Mouse (Mus musculus): ENCODE measurements around the gene Kctd2. TPM values are rescaled to one million over a fixed set of nuclear protein-coding genes. Genes with fewer than 3 reads are reported as not detected.

The Kctd2 gene
- polyA plus RNA-seq, 1 experiment = 28.0 TPM

DNA sequence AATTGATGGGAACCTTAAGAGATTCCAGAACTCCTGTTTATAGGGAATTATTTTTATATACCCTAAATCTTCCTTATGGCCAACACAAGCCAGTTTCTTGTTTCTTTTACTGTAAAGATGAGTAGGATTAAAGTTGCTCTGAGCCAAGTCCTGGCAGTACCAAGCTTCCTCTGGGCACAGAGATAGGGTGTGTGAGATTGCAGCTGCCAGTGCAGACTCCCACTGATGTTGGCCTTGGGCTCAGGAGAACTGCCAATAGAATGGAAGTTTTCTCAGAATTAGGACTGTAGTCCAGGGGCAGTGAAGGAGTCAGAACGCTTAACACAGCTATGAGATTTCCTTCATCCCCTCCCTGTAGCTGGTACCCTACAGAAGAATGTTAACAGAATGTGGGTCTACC lies 1.4 kb downstream of the Kctd2 start:
- no peak for TF ChIP-seq POLR2A (IDR thresholded peaks at IDR 0.05; ENCODE audit: borderline replicate concordance, low read depth, low read length)
- no peak for TF ChIP-seq CTCF (IDR thresholded peaks at IDR 0.05; ENCODE audit: low read depth, low read length)
- no peak overlapping the region for H3K27ac ChIP-seq (ENCODE audit: insufficient read depth, low read depth, low read length)
- H3K4me3 ChIP-seq (ENCODE audit: insufficient read depth, low read length) = no peak overlapping the region

GRCm38 (mm10) chr11:115421972-115422371 lies 2.0 kb downstream of the Kctd2 start:
- Histone ChIP-seq H3K4me3 (ENCODE audit: insufficient read depth, low read length) (no peak overlapping the region), H3K27ac (ENCODE audit: insufficient read depth, low read depth, low read length) (no peak overlapping the region)

More for the DNA sequence above, 1.4 kb downstream of the Kctd2 start:
- peaks cover 25% of the 10 kb centered on the region for H3K4me1 ChIP-seq (ENCODE audit: control insufficient read depth, insufficient read depth, low read length)

DNA sequence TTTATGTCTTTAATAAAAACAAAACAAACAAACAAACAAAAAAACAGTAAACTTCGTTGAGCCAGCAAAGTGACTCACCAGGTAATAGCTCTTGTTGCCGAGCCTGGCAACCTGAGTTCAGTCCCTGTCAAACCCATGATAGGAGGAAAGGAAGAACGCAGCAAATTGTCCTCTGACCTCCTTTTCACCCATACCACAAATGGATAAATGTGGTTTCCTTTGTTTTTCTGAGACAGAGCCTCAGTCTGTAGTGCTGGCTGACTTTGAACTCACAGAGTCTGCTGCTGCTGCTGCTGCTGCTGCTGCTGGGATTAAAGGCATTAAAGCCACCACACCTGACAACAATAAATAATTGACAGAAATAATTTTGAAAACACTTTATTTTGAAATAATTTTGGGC lies 3.2 kb downstream of the Kctd2 start:
- Histone ChIP-seq H3K27ac (ENCODE audit: insufficient read depth, low read depth, low read length) (no peak overlapping the region), H3K4me3 (ENCODE audit: insufficient read depth, low read length) (no peak overlapping the region), H3K4me1 (ENCODE audit: control insufficient read depth, insufficient read depth, low read length) (peaks cover 24% of the 10 kb centered on the region)
- no peak for TF ChIP-seq CTCF (IDR thresholded peaks at IDR 0.05; ENCODE audit: low read depth, low read length)
- TF ChIP-seq POLR2A (IDR thresholded peaks at IDR 0.05; ENCODE audit: borderline replicate concordance, low read depth, low read length) = no peak

More at GRCm38 (mm10) chr11:115421972-115422371, 2.0 kb downstream of the Kctd2 start:
- H3K4me1 ChIP-seq (ENCODE audit: control insufficient read depth, insufficient read depth, low read length) = peaks cover 25% of the 10 kb centered on the region
- TF ChIP-seq POLR2A (IDR thresholded peaks at IDR 0.05; ENCODE audit: borderline replicate concordance, low read depth, low read length) (no peak), CTCF (IDR thresholded peaks at IDR 0.05; ENCODE audit: low read depth, low read length) (no peak)

DNA sequence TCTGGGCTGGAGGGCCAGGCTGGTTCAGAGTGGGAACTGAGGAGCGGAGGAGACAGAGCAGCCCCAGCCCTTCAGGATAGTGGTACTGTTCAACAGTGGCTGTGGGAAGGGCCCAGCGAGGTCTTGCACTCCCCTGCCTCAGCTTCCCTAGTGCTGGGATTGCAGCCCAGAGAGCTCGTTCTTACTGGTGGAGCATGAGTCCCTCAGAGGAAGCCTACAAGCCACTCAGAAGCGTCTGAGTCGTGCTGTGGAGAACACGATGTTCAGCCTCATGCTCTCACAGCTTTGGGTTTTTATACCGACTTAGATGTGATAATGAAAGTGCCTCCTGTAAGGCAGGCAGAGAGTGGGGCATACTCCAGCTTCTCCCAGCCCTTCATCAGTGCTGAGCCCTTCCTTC lies 4.7 kb downstream of the Kctd2 start:
- Histone ChIP-seq H3K27ac (ENCODE audit: insufficient read depth, low read depth, low read length) (no peak overlapping the region), H3K4me1 (ENCODE audit: control insufficient read depth, insufficient read depth, low read length) (peaks cover 16% of the 10 kb centered on the region), H3K4me3 (ENCODE audit: insufficient read depth, low read length) (no peak overlapping the region)
- no peak for TF ChIP-seq CTCF (IDR thresholded peaks at IDR 0.05; ENCODE audit: low read depth, low read length)

- peaks cover 16% of the 10 kb centered on the region for H3K4me1 ChIP-seq (ENCODE audit: control insufficient read depth, insufficient read depth, low read length)
- no peak overlapping the region for H3K27ac ChIP-seq (ENCODE audit: insufficient read depth, low read depth, low read length)
- TF ChIP-seq POLR2A (IDR thresholded peaks at IDR 0.05; ENCODE audit: borderline replicate concordance, low read depth, low read length) = no peak
- no peak for TF ChIP-seq CTCF (IDR thresholded peaks at IDR 0.05; ENCODE audit: low read depth, low read length)
- H3K4me3 ChIP-seq (ENCODE audit: insufficient read depth, low read length) = no peak overlapping the region
Observed at GRCm38 (mm10) chr11:115425671-115426070, 5.7 kb downstream of the Kctd2 start.

- Histone ChIP-seq H3K4me1 (ENCODE audit: control insufficient read depth, insufficient read depth, low read length) (peaks cover 3% of the 10 kb centered on the region), H3K27ac (ENCODE audit: insufficient read depth, low read depth, low read length) (no peak overlapping the region), H3K4me3 (ENCODE audit: insufficient read depth, low read length) (no peak overlapping the region)
- TF ChIP-seq CTCF (IDR thresholded peaks at IDR 0.05; ENCODE audit: low read depth, low read length) = peak; percentile 59
- no peak for TF ChIP-seq POLR2A (IDR thresholded peaks at IDR 0.05; ENCODE audit: borderline replicate concordance, low read depth, low read length)
Observed at GRCm38 (mm10) chr11:115427482-115428331, 7.8 kb downstream of the Kctd2 start.

DNA sequence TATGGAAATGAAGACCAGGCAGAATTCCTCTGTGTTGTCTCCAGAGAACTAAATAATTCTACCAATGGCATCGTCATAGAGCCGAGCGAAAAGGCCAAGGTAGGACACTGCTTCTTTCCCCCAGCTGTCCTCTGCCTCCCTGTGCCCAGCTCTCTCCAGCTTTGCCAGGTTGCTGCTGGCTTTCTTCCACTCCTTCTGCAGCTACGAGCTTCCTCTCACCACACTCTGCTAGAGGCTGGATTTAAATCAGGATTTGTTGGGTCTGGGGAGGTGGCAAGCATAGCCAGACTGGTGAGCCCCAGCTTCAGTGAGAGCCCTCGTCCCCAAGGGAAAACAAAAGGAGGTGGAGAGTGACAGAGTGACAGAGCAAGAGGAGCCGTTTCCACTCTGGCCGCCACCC lies 9.4 kb downstream of the Kctd2 start:
- Histone ChIP-seq H3K4me3 (ENCODE audit: insufficient read depth, low read length) (no peak overlapping the region), H3K27ac (ENCODE audit: insufficient read depth, low read depth, low read length) (no peak overlapping the region), H3K4me1 (ENCODE audit: control insufficient read depth, insufficient read depth, low read length) (no peaks in the 10 kb centered on the region)
- TF ChIP-seq CTCF (IDR thresholded peaks at IDR 0.05; ENCODE audit: low read depth, low read length) (no peak), POLR2A (IDR thresholded peaks at IDR 0.05; ENCODE audit: borderline replicate concordance, low read depth, low read length) (no peak)

DNA sequence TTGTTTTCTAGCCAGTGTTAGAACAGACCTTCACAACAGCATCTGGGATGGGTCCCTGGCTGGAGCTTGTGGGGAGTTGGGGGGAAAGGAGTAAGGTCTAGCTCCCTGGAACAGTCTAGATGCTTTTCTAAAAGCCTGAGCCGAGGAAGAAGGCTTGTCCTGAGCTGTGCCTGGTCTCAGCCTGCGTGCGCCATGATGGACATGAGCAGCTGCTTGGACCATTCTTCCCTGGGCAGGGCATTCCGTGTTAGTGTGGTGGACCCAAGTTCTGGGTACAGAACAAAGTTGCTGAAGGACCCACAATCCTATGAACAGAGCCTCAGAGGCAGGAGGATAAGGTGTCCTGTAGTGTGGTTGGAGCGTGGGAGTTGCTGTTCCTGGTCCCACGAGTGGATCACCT lies 10.6 kb downstream of the Kctd2 start:
- H3K4me1 ChIP-seq (ENCODE audit: control insufficient read depth, insufficient read depth, low read length) = 0 out of 2 replicates have a peak, but pooled peaks cover 2% of the 10 kb centered on the region
- no peak overlapping the region for H3K4me3 ChIP-seq (ENCODE audit: insufficient read depth, low read length)
- no peak for TF ChIP-seq POLR2A (IDR thresholded peaks at IDR 0.05; ENCODE audit: borderline replicate concordance, low read depth, low read length)
- TF ChIP-seq CTCF (IDR thresholded peaks at IDR 0.05; ENCODE audit: low read depth, low read length) = no peak
- H3K27ac ChIP-seq (ENCODE audit: insufficient read depth, low read depth, low read length) = no peak overlapping the region

GRCm38 (mm10) chr11:115432814-115433213 lies 12.9 kb downstream of the Kctd2 start:
- TF ChIP-seq CTCF (IDR thresholded peaks at IDR 0.05; ENCODE audit: low read depth, low read length) (no peak), POLR2A (IDR thresholded peaks at IDR 0.05; ENCODE audit: borderline replicate concordance, low read depth, low read length) (no peak)
- Histone ChIP-seq H3K4me1 (ENCODE audit: control insufficient read depth, insufficient read depth, low read length) (peaks cover 10% of the 10 kb centered on the region), H3K27ac (ENCODE audit: insufficient read depth, low read depth, low read length) (no peak overlapping the region), H3K4me3 (ENCODE audit: insufficient read depth, low read length) (no peak overlapping the region)

DNA sequence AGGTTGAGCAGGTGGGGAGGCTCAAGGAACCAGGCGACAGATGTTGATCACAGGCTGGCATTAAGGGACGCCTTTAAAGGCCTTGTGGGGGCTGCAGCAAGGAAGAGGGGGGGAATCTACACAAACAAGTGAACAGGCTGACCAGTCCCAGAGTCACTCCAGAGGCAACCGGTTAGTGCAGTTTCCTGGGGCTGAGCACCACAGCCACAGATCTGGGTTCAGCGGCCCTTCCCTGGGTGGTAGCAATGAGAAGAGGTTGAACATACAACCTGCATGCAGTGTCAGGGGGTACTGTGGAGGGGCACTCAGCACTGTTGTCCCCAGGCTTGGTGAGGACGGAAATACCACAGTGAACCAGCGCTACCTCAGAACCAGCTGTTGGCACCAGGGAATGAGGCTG lies 13.4 kb downstream of the Kctd2 start:
- H3K4me3 ChIP-seq (ENCODE audit: insufficient read depth, low read length) = no peak overlapping the region
- no peak for TF ChIP-seq POLR2A (IDR thresholded peaks at IDR 0.05; ENCODE audit: borderline replicate concordance, low read depth, low read length)
- no peak for TF ChIP-seq CTCF (IDR thresholded peaks at IDR 0.05; ENCODE audit: low read depth, low read length)
- H3K27ac ChIP-seq (ENCODE audit: insufficient read depth, low read depth, low read length) = no peak overlapping the region
- H3K4me1 ChIP-seq (ENCODE audit: control insufficient read depth, insufficient read depth, low read length) = peaks cover 11% of the 10 kb centered on the region

Measured in bone marrow macrophage, adult 2 months (primary cell).